Mouse (Mus musculus): ENCODE data around the gene Asf1b.

Gene Asf1b

GRCm38 (mm10) chr8:83955106-83955957, at the start of gene Asf1b, which contains the start of gene Gm10644:
Gene Asf1b (plus strand): TSS chr8:83955507.
Gene Gm10644 (minus strand): TSS chr8:83955205.
- DNase-seq: peak; percentile 100

- no peak for DNase-seq
Observed at GRCm38 (mm10) chr8:83908583-83908982, 46.7 kb upstream of the Asf1b start.

GRCm38 (mm10) chr8:83909311-83909710, 46.0 kb upstream of the Asf1b start:
- DNase-seq: no peak

- peak; percentile 72 for DNase-seq
Observed at GRCm38 (mm10) chr8:83911809-83912731, 43.2 kb upstream of the Asf1b start.

GRCm38 (mm10) chr8:83914232-83914631, 41.1 kb upstream of the Asf1b start:
- no peak for DNase-seq

- peak; percentile 40 for DNase-seq
Observed at GRCm38 (mm10) chr8:83914860-83915259, 40.4 kb upstream of the Asf1b start.

GRCm38 (mm10) chr8:83916015-83916414, 39.3 kb upstream of the Asf1b start:
- no peak for DNase-seq

- no peak for DNase-seq
Observed at GRCm38 (mm10) chr8:83917566-83917965, 37.7 kb upstream of the Asf1b start.

- DNase-seq: peak; percentile 91
Observed at GRCm38 (mm10) chr8:83921558-83921957, 33.7 kb upstream of the Asf1b start.

- DNase-seq: no peak
Observed at GRCm38 (mm10) chr8:83922727-83923126, 32.6 kb upstream of the Asf1b start.

- no peak for DNase-seq
Observed at GRCm38 (mm10) chr8:83924585-83924984, 30.7 kb upstream of the Asf1b start.

GRCm38 (mm10) chr8:83926266-83926665, 29.0 kb upstream of the Asf1b start:
- DNase-seq: no peak

- DNase-seq: no peak
Observed at GRCm38 (mm10) chr8:83934222-83934621, 21.1 kb upstream of the Asf1b start.

GRCm38 (mm10) chr8:83934994-83935393, 20.3 kb upstream of the Asf1b start:
- no peak for DNase-seq

- DNase-seq: no peak
Observed at GRCm38 (mm10) chr8:83935435-83935834, 19.9 kb upstream of the Asf1b start.

- DNase-seq: no peak
Observed at GRCm38 (mm10) chr8:83937645-83938044, 17.7 kb upstream of the Asf1b start.

- DNase-seq: no peak
Observed at GRCm38 (mm10) chr8:83938330-83938729, 17.0 kb upstream of the Asf1b start.

GRCm38 (mm10) chr8:83941066-83941677, 14.1 kb upstream of the Asf1b start:
- DNase-seq: no peak

GRCm38 (mm10) chr8:83942446-83942845, 12.9 kb upstream of the Asf1b start:
- no peak for DNase-seq

- DNase-seq: no peak
Observed at GRCm38 (mm10) chr8:83945540-83945939, 9.8 kb upstream of the Asf1b start.

GRCm38 (mm10) chr8:83954749-83955105, 580 bp upstream of the Asf1b start:
- DNase-seq: no peak

GRCm38 (mm10) chr8:83955958-83956218, 581 bp downstream of the Asf1b start:
- DNase-seq: no peak

- DNase-seq: peak; percentile 29
Observed at GRCm38 (mm10) chr8:83956789-83957188, 1.5 kb downstream of the Asf1b start.

Data from lung, postnatal 36 days (tissue).